Mouse (Mus musculus) kidney, adult 18-20 months (tissue): ENCODE measurements around the gene Mnat1.
A peak's percentile ranks its signal among the peaks of the same experiment; 100 is the strongest.

Experiments
- DNase-seq: peaks from one replicate; pipeline ENCODE4 v3.0.0; 2021

Gene Mnat1

DNA sequence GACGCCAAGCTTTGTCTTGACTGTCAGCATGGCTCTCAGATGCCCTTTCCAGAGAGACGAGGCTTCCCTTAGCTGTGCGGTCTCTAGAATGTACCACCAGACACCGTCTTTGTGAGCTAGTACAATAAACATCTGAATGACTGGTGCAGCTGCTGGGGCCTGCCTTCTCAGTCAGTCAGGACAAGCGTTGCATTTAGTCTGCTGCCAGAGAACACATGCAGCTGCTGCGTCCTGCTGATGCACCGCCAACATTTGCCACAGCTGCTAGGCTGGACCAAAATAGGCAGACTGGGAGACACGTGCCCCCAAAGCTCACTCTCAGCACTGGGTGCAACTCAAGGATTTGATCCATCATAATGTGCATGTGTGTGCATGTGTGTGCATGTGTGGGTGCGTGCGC is 118.4 kb downstream of the Mnat1 start:
- DNase-seq = no peak

DNA sequence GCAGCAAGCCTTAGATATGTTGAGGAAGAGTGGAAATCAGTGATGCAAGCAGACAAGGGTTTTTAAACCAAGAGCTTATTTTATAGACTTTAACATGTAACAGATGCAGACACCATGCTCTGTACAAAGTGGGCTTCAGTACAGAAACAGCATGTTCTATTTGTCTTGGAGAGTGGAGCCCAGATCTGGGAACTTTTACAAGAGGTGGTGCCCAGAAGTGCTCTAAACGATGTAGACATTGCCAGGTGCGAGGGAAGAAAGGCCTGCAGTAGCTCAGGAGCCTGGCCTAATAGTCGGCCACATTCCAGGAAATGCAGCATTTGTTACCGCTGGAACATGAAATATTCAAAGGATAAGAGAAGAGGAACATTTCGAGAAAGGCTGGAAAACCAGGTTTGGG is 122.2 kb downstream of the Mnat1 start:
- DNase-seq = no peak

DNA sequence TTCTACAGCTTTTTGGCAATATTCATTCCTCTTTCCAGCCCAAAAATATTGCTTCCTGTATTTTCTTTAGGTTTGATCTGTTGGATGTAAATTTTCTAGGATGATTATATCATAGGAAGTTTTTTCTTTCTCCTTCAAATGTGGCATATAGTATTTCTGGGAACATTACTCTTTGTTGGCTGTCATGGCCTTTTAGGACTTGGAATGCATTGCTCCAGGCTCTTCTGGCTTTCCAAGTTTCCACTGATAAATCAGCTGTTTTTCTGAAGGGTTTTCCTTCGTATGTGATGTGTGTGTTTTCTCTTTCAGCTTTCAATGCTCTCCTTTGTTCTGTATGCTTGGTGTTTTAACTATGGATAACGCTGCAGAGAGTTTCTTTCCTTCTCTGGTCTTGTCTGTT is 131.5 kb downstream of the Mnat1 start:
- DNase-seq = no peak

- DNase-seq = no peak
These were observed 135.8 kb downstream of the Mnat1 start for GRCm38 (mm10) chr12:73259269-73259668.

DNA sequence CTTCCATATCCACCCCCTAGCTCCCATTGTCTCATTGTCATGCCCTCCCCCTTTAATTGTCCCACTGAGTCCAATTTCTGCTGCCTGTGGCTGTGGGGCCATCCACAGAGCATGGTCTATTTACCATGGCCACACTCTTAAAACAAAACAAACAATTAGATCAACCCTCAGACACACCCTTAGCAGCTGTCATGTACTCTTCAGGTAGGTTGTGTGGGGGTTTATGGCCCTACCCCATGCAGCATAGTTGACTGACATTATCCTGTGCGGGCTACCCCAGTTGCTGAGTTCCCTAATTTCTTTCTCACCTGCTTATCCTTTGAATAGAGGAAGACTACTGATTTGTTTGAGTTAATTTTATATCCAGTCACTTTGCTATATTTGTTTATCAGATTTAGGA is 136.8 kb downstream of the Mnat1 start:
- DNase-seq = no peak

DNA sequence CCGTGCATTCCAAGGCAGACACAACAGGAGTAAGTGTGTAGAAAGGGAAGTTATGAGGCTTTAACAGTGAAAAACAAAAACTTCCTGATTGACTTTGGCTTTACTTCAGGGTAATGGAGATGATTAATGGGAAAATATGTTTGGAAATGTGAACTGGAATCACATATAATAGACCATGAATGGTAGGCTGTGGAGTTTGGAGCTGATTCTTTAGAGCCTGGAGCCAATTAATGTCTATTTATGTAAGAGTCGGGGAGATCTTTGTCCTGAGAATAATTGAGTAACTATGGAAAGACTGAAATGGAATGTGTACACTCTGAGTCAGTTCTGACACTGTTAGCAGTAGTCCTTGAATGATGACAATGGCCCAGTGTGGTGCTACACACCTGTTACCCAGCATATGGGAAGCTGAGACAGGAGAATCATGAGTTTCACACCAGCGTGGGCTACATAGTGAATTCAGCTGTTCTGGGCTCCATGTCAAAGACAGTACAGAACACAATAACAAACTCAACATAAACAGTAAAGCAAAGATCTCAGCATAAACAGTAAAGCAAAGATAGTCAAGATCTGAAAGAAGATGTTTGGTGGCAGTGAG is 142.0 kb downstream of the Mnat1 start:
- no peak for DNase-seq

DNA sequence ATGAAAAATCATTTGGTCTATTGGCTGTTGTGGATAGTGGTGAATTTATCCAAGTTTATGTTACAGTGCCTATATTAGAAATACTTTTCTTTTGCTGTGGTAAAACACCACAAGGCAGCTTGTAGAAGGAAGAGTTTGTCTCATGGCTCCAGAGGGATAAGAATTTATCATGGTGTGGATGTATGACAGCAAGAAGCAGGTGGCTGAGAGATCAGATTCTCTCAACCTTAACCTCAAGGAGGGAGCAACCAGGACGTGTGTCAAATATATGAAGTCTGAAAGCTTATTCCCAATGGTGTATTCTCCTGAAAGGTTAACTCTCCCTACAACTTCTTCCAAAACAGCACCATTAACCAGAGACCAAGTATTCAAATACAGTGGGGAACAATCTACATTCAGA is 143.1 kb downstream of the Mnat1 start:
- DNase-seq = no peak

GRCm38 (mm10) chr12:73268497-73268896 is 145.0 kb downstream of the Mnat1 start:
- DNase-seq = no peak

DNA sequence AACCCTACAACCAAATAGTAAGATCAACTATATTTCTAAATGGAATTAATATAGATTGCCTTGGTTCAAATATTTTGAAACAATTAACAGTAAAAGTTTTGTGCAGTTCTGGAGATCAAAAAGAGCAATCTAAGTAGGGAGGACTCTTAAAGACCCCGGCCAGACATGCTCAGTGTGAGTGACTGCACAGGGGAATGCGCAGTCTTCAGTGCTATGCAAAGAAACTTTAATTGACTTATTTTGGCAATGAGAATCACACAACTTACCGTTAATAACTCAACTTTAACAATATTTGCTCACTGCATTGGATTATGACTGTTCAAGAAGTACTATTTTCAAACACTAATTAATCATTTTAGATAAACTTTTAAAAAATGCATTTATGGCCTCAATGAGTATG is 146.0 kb downstream of the Mnat1 start:
- DNase-seq = no peak

GRCm38 (mm10) chr12:73269933-73270332 is 146.4 kb downstream of the Mnat1 start:
- no peak for DNase-seq

GRCm38 (mm10) chr12:73274921-73275320 is 151.4 kb downstream of the Mnat1 start:
- no peak for DNase-seq

DNA sequence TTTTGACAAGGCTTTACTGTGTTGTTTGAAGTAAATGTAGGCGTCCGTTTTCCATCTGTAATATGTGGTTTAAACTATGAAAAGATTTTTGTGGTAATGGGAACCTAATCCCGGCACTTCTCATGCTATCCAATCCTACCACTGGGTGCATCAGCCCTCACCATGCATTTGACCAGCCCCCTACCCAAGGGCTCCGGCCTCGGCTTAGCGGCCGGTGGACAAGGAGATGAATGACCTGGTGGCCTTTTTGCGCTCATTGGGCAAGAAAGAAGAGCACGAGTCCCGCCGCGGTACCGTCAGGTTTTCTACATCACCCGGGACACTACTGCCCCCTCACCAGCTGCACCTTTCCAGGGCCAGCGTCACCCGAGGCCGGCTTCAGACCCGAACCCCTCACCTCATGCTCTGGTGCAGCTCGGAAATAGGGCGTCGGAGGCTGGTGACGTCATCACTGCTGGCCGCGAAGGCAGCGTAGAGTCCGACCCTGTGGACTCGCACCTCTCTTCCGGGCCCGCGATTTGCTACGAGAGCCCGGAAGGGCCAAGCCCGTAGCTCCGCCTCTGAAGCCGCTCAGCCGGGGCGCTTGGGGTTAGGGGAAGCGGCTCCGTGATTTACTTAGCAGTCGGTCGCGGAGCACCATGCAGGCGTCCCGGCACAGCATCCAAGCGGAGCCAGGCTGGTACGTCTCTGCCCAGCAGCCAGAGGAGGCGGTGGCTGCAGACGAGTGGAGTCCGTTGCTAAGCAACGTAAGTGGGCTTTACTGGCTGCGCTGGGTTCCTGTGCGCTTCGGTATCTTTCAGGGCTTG is 163.0 kb downstream of the Mnat1 start, which contains the start of the genes Trmt5 and Slc38a6:
Gene Trmt5 (minus strand): TSS at position 424 of the 806 bp plus-strand sequence.
Gene Slc38a6 (plus strand): TSS at position 493 of the 806 bp plus-strand sequence.
- peak; percentile 93 for DNase-seq

- peak; percentile 40 for DNase-seq
These were observed 164.1 kb downstream of the Mnat1 start for GRCm38 (mm10) chr12:73287609-73288008.

GRCm38 (mm10) chr12:73288626-73289025 is 165.1 kb downstream of the Mnat1 start:
- no peak for DNase-seq

- DNase-seq = no peak
These were observed 171.4 kb downstream of the Mnat1 start for GRCm38 (mm10) chr12:73294884-73295283.

- no peak for DNase-seq
These were observed 172.1 kb downstream of the Mnat1 start for GRCm38 (mm10) chr12:73295505-73296140.

GRCm38 (mm10) chr12:73298621-73299020 is 175.1 kb downstream of the Mnat1 start:
- no peak for DNase-seq

- DNase-seq = peak; percentile 33
These were observed 177.0 kb downstream of the Mnat1 start for GRCm38 (mm10) chr12:73300531-73300930.

- DNase-seq = peak; percentile 26
These were observed 181.1 kb downstream of the Mnat1 start for GRCm38 (mm10) chr12:73304636-73305035.

DNA sequence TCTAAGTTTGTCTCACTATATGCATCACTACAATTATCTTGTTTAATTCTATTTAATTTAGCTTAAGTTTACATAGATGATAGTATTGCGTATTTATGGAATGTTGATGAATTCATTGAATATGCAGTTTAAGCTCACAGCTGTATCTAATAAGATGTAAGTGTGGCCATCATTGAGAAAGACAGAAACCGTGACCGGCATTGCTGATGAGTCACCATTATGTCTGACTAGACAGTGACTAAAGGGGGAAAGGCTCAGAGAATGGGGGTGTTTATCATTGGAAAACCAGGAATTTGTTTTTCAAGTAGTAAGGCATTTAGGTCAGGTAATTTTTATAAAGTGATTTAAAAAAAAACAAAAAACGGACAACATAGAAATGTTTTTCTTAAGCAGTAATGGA is 184.2 kb downstream of the Mnat1 start:
- no peak for DNase-seq

- no peak for DNase-seq
These were observed 185.2 kb downstream of the Mnat1 start for GRCm38 (mm10) chr12:73308711-73309110.

GRCm38 (mm10) chr12:73317706-73318686 is 194.5 kb downstream of the Mnat1 start:
- DNase-seq = peak; percentile 3
